Comparison of ENCODE assay signal across 6 mouse cellular contexts in the genomic region with DNA sequence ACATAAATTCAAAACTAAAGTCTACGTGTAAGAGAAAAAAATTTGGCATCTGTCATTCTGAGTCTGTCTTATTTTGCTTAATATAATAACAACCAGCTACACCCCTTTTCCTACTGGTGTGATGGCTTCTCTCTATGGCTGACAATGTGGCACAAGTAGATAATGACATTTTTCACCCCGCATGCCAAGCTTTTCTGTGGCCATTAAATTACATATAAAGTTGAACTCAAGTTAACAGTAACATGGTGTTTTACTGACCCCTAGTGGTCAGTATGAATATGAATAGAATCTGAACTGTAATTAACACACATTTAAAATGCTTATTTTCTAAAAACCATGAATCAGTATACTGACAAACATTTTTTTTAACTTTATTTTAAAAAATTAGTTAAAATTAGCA. TPM values are rescaled to one million over a fixed set of nuclear protein-coding genes. Genes with fewer than 3 reads are reported as not detected.
DNase-seq lines count a peak whose midpoint lies in the region; ATAC-seq and TF ChIP-seq lines count a peak whose summit lies in the region.
"Not testable (repeated sequence)": the region's sequence is repeated elsewhere in the genome, so short reads cannot be mapped to it uniquely, and the experiment has no call there.

No protein-coding gene starts in this region.

- peak; percentile 86 for ATAC-seq in erythroblast, adult 5-6 weeks (replicated peaks; ENCODE audit: low FRiP score, poor library complexity, severe bottlenecking)
- ATAC-seq in granulocyte monocyte progenitor cell, adult 5-6 weeks (replicated peaks; ENCODE audit: poor library complexity, severe bottlenecking) = peak; percentile 78
- peak; percentile 63 for ATAC-seq in inflammation-experienced regulatory T-cells, adult 6 months
- ATAC-seq in megakaryocyte progenitor cell, adult 5-6 weeks (replicated peaks; ENCODE audit: poor library complexity) = peak; percentile 100
- ATAC-seq in monocyte, adult 5-6 weeks (replicated peaks; ENCODE audit: insufficient number of reproducible peaks, low FRiP score, low TSS enrichment, poor library complexity, severe bottlenecking) = peak; percentile 54; the same call in 1 of the 2 replicates

- H3K27ac ChIP-seq in left cerebral cortex, adult 2 months = not testable (repeated sequence)

- intact Hi-C loops in left cerebral cortex, adult 2 months (cut with DNase I) = not testable (repeated sequence)

- H3K4me3 ChIP-seq in left cerebral cortex, adult 2 months = not testable (repeated sequence)

- TF ChIP-seq CTCF in left cerebral cortex, adult 2 months (IDR thresholded peaks at IDR 0.05) = peak; percentile 5

- DNase-seq in left cerebral cortex, adult 2 months (ENCODE audit: extremely low spot score in 1 of 2, low spot score in 2 of 2) = not testable (repeated sequence)

RNA-seq across cellular contexts. Expression of a gene that starts 48.1 kb away (rescaled TPM):
- 6.3 and 16.7 TPM in 2 replicates for total RNA-seq in erythroblast, adult 5-6 weeks (2015; ENCODE audit: low replicate concordance)
- total RNA-seq in erythroblast, adult 5-6 weeks (2017; ENCODE audit: low replicate concordance) = 8.5 and 13.5 TPM in 2 replicates
- 20.3 and 30.8 TPM in 2 replicates for total RNA-seq in granulocyte monocyte progenitor cell, adult 5-6 weeks (2014; fragmentation: Nextera tagmentation)
- total RNA-seq in granulocyte monocyte progenitor cell, adult 5-6 weeks (2017) = 34.6 and 35.3 TPM in 2 replicates
- polyA plus RNA-seq in inflammation-experienced regulatory T-cells, adult 6 months (2017; shearing (Covaris generic)) = 10 to 100 TPM; 29.8 to 37.5 (median 31.3) TPM
- total RNA-seq in left cerebral cortex, adult 2 months (2021) = 10 to 100 TPM; 28.1 to 28.5 TPM
- total RNA-seq in megakaryocyte progenitor cell, adult 5-6 weeks (2015) = 30.8 and 30.9 TPM in 2 replicates
- 33.0 and 39.2 TPM in 2 replicates for total RNA-seq in megakaryocyte progenitor cell, adult 5-6 weeks (2017)
- total RNA-seq in monocyte, adult 5-6 weeks (2017) = 18.0 to 27.7 TPM (median 23.5 TPM) in 3 replicates
